Mouse (Mus musculus): Measurements from ENCODE around the gene Slc37a1. TPM values are rescaled to one million over a fixed set of nuclear protein-coding genes. Genes with fewer than 3 reads are reported as not detected.

The Slc37a1 gene
- polyA plus RNA-seq, 1 experiment from 2014 or later = 10.5 TPM

DNA sequence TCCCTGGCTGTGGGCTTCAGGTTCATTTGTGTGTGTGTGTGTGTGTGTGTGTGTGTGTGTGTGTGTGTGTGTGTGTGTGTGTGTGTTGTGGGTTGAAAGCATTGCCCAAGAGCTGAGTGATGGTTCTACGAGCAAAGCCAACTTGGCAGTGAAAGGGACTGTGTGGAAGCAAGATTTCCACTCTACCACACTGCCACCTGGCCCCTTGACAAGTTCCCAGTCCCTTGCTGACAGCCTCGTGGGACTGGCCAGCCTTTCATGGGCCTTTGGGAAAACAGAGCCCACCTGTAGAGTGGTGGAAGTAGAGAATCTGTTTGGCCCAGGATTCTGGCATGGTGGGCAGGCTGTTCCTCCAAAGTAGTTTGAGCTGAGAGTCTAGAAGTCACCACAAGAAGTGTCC, 107.2 kb downstream of the Slc37a1 start:
- Histone ChIP-seq H3K36me3 (ENCODE audit: control insufficient read depth, insufficient read depth) (no peaks in the 10 kb centered on the region), H3K9ac (ENCODE audit: low read length) (no peak overlapping the region), H3K9me3 (replicated peaks; ENCODE audit: control insufficient read depth, low read length) (no peaks in the 10 kb centered on the region), H3K4me2 (ENCODE audit: low read depth, low read length) (no peak overlapping the region), H3K27ac (ENCODE audit: low read length) (no peak overlapping the region), H3K4me3 (ENCODE audit: low read length) (no peak overlapping the region), H3K27me3 (ENCODE audit: control insufficient read depth, insufficient read depth, low read length) (no peaks in the 10 kb centered on the region), H3K4me1 (ENCODE audit: control insufficient read depth, insufficient read depth, low read length) (peaks cover 3% of the 10 kb centered on the region)
- 71% methylated on average over 2 of the region's 2 CpGs for WGBS
- ATAC-seq (replicated peaks; ENCODE audit: extremely low read depth, insufficient read depth, low FRiP score) = no peak

DNA sequence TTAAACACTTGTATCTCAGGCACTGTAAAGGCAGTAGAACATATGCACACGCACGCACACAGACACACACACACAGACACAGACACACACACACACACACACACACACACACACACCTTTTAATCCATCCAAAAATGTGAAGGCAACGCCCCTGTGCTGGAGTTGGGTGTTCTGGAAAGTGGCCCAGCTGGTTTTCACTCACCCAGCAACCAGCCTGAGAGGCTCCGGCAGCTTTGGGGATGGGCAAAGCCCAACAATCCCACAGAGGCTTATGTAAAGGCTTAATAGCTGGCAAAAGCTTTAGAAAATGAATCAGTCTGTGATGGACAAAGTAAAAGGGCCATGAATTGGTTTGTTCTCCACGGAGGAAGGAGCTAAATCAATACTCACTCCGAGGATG, 113.7 kb downstream of the Slc37a1 start:
- 84% methylated on average over 6 of the region's 6 CpGs for WGBS
- H3K4me1 ChIP-seq (ENCODE audit: control insufficient read depth, insufficient read depth, low read length) = peaks cover 6% of the 10 kb centered on the region
- ATAC-seq (replicated peaks; ENCODE audit: extremely low read depth, insufficient read depth, low FRiP score) = no peak
- H3K4me2 ChIP-seq (ENCODE audit: low read depth, low read length) = no peak overlapping the region
- H3K27me3 ChIP-seq (ENCODE audit: control insufficient read depth, insufficient read depth, low read length) = no peaks in the 10 kb centered on the region
- no peak overlapping the region for H3K27ac ChIP-seq (ENCODE audit: low read length)
- H3K9me3 ChIP-seq (replicated peaks; ENCODE audit: control insufficient read depth, low read length) = no peaks in the 10 kb centered on the region
- H3K4me3 ChIP-seq (ENCODE audit: low read length) = no peak overlapping the region
- no peaks in the 10 kb centered on the region for H3K36me3 ChIP-seq (ENCODE audit: control insufficient read depth, insufficient read depth)
- H3K9ac ChIP-seq (ENCODE audit: low read length) = no peak overlapping the region

Other genes with a start within 250 kb of the Slc37a1 start
- gene Abcg1, start 229.1 kb upstream of the Slc37a1 start, polyA plus RNA-seq (2015; fragmentation: Nextera tagmentation; extraction: Ambion mirVana) = 12.7 and 15.6 TPM in 2 replicates
- gene Tff3, start 157.1 kb upstream of the Slc37a1 start, polyA plus RNA-seq (2015; fragmentation: Nextera tagmentation; extraction: Ambion mirVana) = 3.4 TPM in 1 of 2 replicates, not detected in the other
- not detected in 2 replicates for gene Tff2, start 142.5 kb upstream of the Slc37a1 start, polyA plus RNA-seq (2015; fragmentation: Nextera tagmentation; extraction: Ambion mirVana)
- not detected in 2 replicates for gene Tff1, start 121.5 kb upstream of the Slc37a1 start, polyA plus RNA-seq (2015; fragmentation: Nextera tagmentation; extraction: Ambion mirVana)
- not detected in 2 replicates for gene Tmprss3, start 87.8 kb upstream of the Slc37a1 start, polyA plus RNA-seq (2015; fragmentation: Nextera tagmentation; extraction: Ambion mirVana)
- gene Ubash3a, start 78.9 kb upstream of the Slc37a1 start, polyA plus RNA-seq (2015; fragmentation: Nextera tagmentation; extraction: Ambion mirVana) = 3.8 and 8.3 TPM in 2 replicates
- gene Rsph1, start 9.4 kb upstream of the Slc37a1 start, polyA plus RNA-seq (2015; fragmentation: Nextera tagmentation; extraction: Ambion mirVana) = 3.5 and 4.0 TPM in 2 replicates
- gene Pde9a, start 99.4 kb downstream of the Slc37a1 start, polyA plus RNA-seq (2015; fragmentation: Nextera tagmentation; extraction: Ambion mirVana) = 7.4 and 7.9 TPM in 2 replicates
- 20.2 and 21.8 TPM in 2 replicates for gene Wdr4, start 233.2 kb downstream of the Slc37a1 start, polyA plus RNA-seq (2015; fragmentation: Nextera tagmentation; extraction: Ambion mirVana)
- 625 and 628 TPM in 2 replicates for gene Ndufv3, start 233.3 kb downstream of the Slc37a1 start, polyA plus RNA-seq (2015; fragmentation: Nextera tagmentation; extraction: Ambion mirVana)

All from heart, embryonic 16.5 days (tissue).